Mouse (Mus musculus) layer of hippocampus, postnatal 14 days (tissue): Measurements from ENCODE around the gene Rptor. TPM values are rescaled to one million over a fixed set of nuclear protein-coding genes. Genes with fewer than 3 reads are reported as not detected.

Source experiments
- DNase-seq, 2 experiments: peaks; one replicate each; pipeline ENCODE4 v3.0.0; 2021 to 2022; ENCODE audit warnings: low spot score in 2 of 2, mixed read lengths in 1 of 2
- total RNA-seq, 2 experiments: library from RNA; stranded (reverse); gene quantifications; 2 replicates each; pipeline ENCODE4 v1.2.3; 2021

The Rptor gene
- total RNA-seq, 2 experiments from 2014 or later: 53.4 to 54.1 TPM

- no peak for DNase-seq
These were observed 344.7 kb downstream of the Rptor start for GRCm38 (mm10) chr11:119947426-119947825.

DNA sequence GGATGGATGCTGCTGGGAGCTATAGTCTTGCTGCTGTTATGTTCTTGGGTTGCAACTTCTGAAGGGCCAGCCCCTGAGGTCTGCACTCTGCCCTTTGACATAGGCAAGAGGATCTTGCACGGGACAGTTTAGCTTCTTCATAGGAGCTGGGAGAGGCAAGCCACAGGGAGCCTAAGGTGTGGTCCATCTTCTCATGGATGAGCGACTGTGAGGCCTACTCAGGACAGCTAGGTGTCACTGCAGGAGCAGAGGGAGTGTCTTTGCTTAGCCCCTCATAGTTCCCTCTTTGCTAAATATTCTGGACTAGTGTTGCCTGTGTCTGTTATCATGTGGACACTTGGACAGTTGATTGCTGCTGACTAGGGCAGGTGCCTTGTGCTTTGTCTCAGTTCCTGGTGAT is 345.2 kb downstream of the Rptor start:
- no peak for DNase-seq

DNA sequence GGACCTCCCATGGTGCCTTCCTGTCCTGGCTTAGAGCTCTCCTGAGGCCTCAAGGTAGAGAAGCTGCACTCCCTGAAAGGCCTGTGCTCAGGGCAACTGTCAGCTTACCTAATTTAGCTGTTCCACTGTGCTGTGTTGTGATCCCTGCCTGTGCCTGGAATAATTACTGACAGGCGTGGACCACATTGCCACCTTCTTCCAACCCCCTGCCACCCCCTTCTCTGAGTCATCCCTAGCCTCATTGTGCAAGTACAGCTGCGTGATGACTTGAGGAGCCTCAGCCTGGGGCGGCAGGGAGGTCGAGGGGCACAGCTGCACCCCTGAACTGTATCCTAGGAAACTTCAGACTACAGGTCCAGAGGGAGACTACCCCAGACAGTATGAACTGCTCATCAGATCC is 345.6 kb downstream of the Rptor start:
- DNase-seq: no peak

DNA sequence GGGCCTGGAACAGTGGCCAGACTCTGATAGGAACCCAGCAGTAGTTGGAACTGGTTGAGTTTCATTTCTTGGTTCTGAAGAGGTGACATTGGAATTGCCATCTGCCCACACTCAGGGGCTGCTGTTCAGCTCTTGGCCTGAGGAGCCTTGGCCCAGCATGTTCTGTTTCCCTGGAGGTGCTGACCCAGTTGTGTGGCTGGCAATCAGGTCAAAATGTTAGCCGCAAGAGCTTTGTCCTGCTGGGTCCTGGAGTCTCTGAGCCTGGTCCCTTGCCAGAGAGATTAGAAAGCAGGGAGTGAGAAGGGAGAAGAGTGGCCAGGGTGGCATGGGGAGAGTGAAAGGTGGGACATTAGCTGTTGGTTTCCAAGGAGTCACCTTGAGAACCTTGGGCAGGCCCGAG is 346.1 kb downstream of the Rptor start:
- DNase-seq: no peak

Other genes starting within 250 kb of the Rptor start
- gene Sgsh, start 247.4 kb upstream of the Rptor start, total RNA-seq: 1 to 10 TPM; 4.3 to 4.8 TPM
- 1 to 10 TPM; 4.3 to 6.0 TPM for gene Slc26a11, start 247.3 kb upstream of the Rptor start, total RNA-seq
- gene Rnf213, start 209.8 kb upstream of the Rptor start, total RNA-seq: 1 to 10 TPM; 3.4 to 3.5 TPM
- gene Endov, start 111.6 kb upstream of the Rptor start, total RNA-seq: 10 to 100 TPM; 26.3 to 27.7 TPM
- 100 to 1,000 TPM; 297 to 306 TPM for gene Nptx1, start 55.2 kb upstream of the Rptor start, total RNA-seq